Mouse (Mus musculus) cerebellum, adult (tissue): ENCODE measurements around the gene Tnfrsf8.
"Not testable (repeated sequence)": the region's sequence is repeated elsewhere in the genome, so short reads cannot be mapped to it uniquely, and the experiment has no call there.

Experiments used
- ATAC-seq: cut with Nextera tagmentation; 2 replicates; pipeline ENCODE4 v1.9.2; 2017; ENCODE audit warnings: mild to moderate bottlenecking, moderate library complexity, mixed read lengths; ENCODE audit not compliant: insufficient number of reproducible peaks, low FRiP score, low TSS enrichment

The Tnfrsf8 gene

DNA sequence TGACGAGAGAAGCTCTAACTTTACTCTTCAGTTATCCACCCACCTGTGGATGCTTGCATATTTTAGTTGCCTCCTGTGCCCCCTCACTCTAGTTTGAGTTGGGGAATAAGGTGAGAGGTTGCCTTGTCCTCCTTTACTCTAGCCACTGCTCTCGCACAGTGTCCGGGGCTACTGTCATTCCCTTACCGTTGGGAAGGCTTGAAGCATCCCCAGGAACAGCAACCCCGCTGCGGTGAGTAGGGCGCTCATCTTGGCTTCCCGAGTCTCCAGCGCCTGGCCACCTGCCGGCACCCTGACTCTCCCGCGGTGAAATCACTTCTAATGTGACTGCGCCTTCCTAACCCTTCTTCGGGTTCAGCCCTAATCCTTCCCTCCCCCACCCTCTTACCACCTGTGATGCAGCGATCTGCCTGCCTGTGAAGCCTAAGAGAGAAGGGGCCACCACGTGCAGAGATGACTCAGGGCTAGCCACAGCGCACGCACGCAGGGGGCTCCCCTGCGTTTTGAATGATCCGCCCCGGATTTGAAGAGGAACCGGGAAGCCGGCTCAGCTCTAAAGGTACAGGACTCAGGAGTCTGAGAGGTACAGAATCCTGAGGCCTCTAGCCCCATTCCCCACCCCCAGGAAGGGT, at the start of gene Tnfrsf8:
Gene Tnfrsf8, minus strand, starts transcription at position 329 of the 632 bp plus-strand sequence.
- no peak for ATAC-seq

GRCm38 (mm10) chr4:145361635-145362034, 46.7 kb upstream of the Tnfrsf8 start:
- ATAC-seq, result not testable (repeated sequence)

GRCm38 (mm10) chr4:145361065-145361464, 46.1 kb upstream of the Tnfrsf8 start:
- no peak for ATAC-seq

DNA sequence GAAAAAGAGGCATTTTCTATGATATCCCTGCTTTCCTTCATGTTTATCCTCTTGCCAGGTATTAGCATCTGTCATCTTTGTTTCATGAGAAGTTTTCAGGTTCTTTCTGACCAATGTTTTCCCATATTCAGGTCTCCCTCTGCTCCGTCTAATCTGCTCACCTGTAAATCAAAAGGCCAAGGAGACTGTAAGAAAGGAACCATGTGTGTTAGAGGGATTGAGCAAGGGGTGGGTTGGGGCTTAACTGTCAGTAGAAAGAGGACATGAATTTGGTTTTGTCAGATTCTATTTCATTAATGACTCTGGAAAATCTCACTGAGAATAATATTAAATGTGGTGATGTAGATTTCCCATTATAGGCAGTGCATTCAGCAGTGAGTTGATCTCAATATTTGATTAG, 45.6 kb upstream of the Tnfrsf8 start:
- ATAC-seq, result no peak

- no peak for ATAC-seq
Observed at GRCm38 (mm10) chr4:145356234-145356633, 41.3 kb upstream of the Tnfrsf8 start.

- no peak for ATAC-seq
Observed at GRCm38 (mm10) chr4:145353855-145354254, 38.9 kb upstream of the Tnfrsf8 start.

DNA sequence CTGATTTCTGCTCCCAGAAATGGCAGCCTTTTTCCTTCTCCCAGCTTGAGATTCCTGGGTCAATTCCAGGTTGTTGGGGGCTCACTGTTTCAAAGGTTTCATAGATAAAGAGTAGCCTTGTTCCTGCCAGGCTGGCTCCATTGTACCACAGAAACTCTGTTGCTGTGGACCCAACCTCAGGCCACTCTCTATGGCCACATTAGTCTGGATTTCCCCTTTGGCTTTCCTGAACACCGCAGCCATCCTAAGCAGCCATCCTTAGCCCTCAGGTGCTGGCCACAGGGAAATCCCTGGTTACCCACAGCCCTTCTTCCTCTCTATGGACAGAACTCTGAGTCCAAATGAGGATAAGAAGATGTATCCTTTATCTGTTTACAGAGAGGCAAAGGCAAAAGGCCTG, 30.0 kb upstream of the Tnfrsf8 start:
- ATAC-seq, result no peak

- ATAC-seq, result no peak
Observed at GRCm38 (mm10) chr4:145341879-145342809, 27.2 kb upstream of the Tnfrsf8 start.

DNA sequence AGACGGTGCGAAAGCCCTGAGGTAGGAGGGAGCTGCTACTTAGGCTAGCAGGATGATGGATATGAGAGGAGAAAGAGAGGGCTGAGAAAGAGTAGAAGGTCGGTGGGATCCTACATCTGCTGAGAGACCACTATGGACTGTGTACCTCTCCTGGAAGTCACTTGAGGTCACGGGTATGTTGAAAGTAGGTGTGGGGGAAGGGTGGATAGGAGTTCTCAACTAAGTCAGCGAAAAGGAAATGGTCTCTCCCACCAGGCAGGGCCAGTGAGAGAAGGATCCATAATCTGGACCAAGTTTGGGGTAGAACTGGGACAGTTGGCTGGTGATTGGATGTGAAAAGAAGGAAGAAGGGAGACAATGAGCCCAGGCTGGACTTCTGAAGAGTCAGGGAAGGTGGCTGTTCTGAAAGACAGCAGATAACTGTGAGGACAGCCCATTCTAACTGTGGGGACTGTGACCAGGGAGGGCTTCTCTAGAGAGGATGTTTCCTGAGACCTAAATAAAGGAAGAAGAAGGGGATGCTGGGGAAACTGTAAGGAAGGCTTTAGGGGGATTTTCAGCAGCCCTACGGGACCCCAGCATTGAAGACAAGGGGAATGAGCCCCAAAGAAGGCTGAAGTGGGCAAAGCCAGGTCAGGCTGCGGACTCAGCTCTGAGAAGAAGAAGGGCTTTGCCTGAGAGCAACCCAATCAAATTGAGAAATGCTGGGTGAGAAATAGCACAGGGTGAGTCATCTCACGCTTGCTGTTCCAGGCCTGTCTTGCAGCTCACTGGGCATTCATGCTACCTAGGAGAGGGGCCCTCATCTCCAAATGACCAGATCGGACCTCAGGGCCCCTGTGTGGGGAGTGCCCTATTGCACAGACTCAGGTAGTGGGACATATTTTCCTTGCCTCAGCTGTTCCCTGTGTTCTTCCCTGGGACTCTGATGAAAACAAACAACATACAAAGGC, 23.2 kb upstream of the Tnfrsf8 start:
- no peak for ATAC-seq

DNA sequence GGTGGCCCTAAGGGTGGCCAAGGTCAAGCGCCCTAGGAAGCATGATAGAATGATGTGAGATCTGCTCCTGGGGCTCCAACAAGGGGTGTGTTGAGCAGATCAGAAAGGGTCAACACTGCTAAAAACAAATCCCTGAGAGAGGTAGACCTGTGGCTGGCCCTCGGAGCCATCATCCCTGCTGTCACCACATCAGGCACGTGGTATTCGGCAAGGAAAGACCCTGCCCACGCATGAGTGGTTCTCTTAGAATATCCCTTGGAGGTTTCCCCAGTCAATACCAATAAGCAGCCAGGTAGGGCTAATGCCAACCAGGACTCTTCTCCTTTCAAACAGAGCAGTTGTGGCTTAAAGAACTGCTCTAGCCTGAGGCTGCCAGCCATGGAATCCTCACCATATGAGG, 21.6 kb upstream of the Tnfrsf8 start:
- no peak for ATAC-seq

DNA sequence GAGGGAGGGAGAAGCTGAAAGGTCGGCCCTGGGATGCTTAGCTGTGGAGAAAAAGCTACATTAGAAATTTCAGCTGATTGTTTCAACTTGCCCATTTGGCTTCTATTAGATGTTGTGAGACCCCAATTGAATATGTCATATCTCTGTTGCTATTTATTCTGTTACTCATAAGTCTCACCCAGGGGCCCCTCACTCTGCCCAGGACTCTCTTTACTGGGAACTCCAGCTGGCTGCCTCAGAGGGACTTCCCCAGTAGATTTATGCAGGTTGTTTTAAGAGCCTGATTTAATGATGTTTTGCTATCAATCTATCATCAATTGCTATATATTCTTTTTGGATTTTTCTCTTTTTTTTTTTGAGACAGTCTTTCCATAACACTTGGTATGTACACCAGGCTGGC, 21.1 kb upstream of the Tnfrsf8 start:
- no peak for ATAC-seq

- ATAC-seq, result no peak
Observed at GRCm38 (mm10) chr4:145323631-145324030, 8.7 kb upstream of the Tnfrsf8 start.

- no peak for ATAC-seq
Observed at GRCm38 (mm10) chr4:145322995-145323627, 8.1 kb upstream of the Tnfrsf8 start.

DNA sequence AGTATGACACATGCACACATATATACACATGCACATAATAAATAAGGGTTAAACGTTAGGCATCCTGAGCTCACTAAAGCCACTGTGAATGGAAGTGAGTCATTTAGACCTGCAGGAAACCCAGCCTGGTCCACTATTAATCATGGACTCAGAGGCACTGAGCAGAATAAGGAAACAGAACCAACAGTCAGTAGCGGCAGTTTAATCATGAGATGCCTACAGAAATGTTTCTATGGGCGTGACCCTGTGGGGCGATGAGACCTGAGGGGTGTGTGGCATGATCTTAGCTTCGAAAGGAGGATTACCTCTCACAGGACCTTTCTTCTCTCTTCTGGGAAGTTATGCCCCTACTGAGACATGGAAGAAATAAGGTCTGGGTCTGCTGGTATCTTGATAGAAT, 7.2 kb upstream of the Tnfrsf8 start:
- ATAC-seq, result no peak

- ATAC-seq, result no peak
Observed at GRCm38 (mm10) chr4:145320624-145321023, 5.7 kb upstream of the Tnfrsf8 start.

DNA sequence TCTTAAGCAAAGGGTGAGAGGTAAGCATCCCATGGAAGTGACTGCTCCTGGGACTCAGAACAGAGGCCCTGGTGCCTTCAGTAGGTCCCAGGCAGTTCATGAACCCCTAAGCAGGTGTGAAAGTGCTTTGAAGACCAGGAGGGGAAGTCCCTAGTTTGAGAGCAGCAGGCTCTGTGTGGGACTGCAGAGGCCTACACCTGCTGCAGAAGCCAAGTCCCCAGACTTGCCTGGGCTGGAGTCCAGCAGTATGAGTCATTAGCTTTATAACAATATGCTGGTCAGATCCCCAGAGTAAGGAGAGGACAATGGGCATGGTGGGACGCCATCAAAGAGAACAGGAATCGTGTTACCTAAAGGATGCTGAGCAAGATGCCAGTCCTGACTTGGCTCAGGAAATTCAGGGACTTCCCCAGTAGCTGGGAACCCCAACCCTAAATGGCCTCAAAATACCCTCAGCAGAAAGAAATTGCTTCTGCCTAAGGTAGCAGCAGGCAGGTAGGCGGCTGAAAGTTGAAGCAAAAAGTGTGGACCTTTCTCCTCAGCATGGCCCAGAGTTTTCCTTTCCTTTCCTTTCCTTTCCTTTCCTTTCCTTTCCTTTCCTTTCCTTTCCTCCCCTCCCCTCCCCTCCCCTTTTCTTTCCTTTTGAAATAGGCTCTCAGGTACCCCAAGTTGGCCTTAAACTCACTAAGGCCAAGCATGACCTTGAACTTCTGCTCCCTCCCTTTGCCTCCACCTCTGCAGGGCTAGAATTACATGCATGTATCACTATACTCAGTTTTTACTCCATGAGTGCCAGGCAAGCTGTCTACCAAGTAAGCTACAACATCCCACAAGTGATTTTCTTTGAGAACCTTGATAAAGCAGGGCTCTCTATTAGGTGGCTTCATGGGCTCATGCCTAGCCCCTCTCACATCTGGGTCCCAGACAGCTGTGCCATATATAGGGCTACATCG, 4.6 kb upstream of the Tnfrsf8 start:
- no peak for ATAC-seq

DNA sequence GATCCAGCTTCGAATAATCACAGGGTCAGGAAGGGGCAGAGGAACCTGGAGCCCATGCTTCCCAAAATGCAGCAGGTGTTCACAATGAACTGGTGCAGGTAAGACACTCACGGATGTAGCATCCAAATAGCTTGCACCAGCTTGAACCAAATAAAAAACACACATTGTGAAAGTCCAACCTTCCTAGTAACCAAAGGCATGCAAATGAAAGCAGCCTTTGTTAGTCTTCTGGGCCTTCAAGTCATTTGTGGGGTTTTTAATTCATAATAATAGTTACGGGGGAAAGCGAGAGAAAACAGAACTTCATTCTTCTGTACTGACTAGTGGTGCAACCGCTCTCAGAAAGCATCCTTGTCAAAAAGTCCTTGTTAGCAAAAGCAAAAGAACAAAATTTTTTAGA, 1.7 kb upstream of the Tnfrsf8 start:
- ATAC-seq, result no peak

- ATAC-seq, result no peak
Observed at GRCm38 (mm10) chr4:145313966-145314365, 998 bp downstream of the Tnfrsf8 start.

- no peak for ATAC-seq
Observed at GRCm38 (mm10) chr4:145313256-145313655, 1.7 kb downstream of the Tnfrsf8 start.
